Mouse (Mus musculus) CH12.LX (cell line): ENCODE measurements around the gene Tpo.

ENCODE experiments used
- EP300 ChIP-seq: IDR thresholded peaks from 2 replicates; pipeline ENCODE4 v1.6.1; 2011; ENCODE audit warnings: low read length, improper control_type of control experiment
- MXI1 ChIP-seq: IDR thresholded peaks from 2 replicates; pipeline ENCODE4 v1.6.1; 2011; ENCODE audit warnings: mild to moderate bottlenecking, low read depth, low read length, improper control_type of control experiment
- ZMIZ1 ChIP-seq: IDR thresholded peaks from 2 replicates; pipeline ENCODE4 v1.6.1; 2012; ENCODE audit warnings: low read depth, mild to moderate bottlenecking, inconsistent platforms, low read length, improper control_type of control experiment

GRCm38 (mm10) chr12:30035841-30036568 lies 96.4 kb downstream of the Tpo start:
- no peak for TF ChIP-seq MXI1
- TF ChIP-seq EP300 = no peak
- TF ChIP-seq ZMIZ1 = no peak
